Mouse (Mus musculus) ES-E14 (cell line): ENCODE measurements around the gene Efna1. TPM values are rescaled to one million over a fixed set of nuclear protein-coding genes. Genes with fewer than 3 reads are reported as not detected.
A peak's percentile ranks its signal among the peaks of the same experiment; 100 is the strongest.

Source experiments
- DNase-seq: peaks from one replicate; pipeline ENCODE4 v3.0.0-alpha.2; 2013; ENCODE audit warnings: low read depth, low spot score
- H3K27ac ChIP-seq: 2 replicates; pipeline ENCODE4 v1.5.1; 2012; ENCODE audit warnings: low read depth, mild to moderate bottlenecking, low read length, moderate library complexity, mixed read lengths; ENCODE audit not compliant: poor library complexity, insufficient read depth, severe bottlenecking
- H3K36me3 ChIP-seq: 2 replicates; pipeline ENCODE4 v1.6.1; 2012; ENCODE audit warnings: mild to moderate bottlenecking, low read length, moderate library complexity, mixed read lengths; ENCODE audit not compliant: control insufficient read depth, poor library complexity, insufficient read depth, severe bottlenecking
- H3K4me1 ChIP-seq, 2 experiments: fragments of 150-350 bp in 1 of 2; sonication (generic) in 1 of 2; 2 replicates each; pipeline ENCODE4 v1.6.1; 2012; ENCODE audit warnings: low read length in 2 of 2, mild to moderate bottlenecking in 1 of 2, mixed read lengths in 1 of 2; ENCODE audit not compliant: control insufficient read depth in 2 of 2, insufficient read depth in 2 of 2, poor library complexity in 1 of 2
- H3K4me3 ChIP-seq, 2 experiments: fragments of 150-350 bp in 1 of 2; sonication (generic) in 1 of 2; 2 replicates each; pipeline ENCODE4 v1.5.1; 2012; ENCODE audit warnings: low read length in 2 of 2, low read depth in 1 of 2, mild to moderate bottlenecking in 1 of 2, mixed read lengths in 1 of 2; ENCODE audit not compliant: insufficient read depth in 1 of 2, poor library complexity in 1 of 2, severe bottlenecking in 1 of 2
- H3K9ac ChIP-seq: 2 replicates; pipeline ENCODE4 v1.6.1; 2012; ENCODE audit warnings: low read depth, mild to moderate bottlenecking, low read length, mixed read lengths; ENCODE audit not compliant: poor library complexity, insufficient read depth, severe bottlenecking
- H3K9me3 ChIP-seq: fragments of 150-350 bp; sonication (generic); 2 replicates; pipeline ENCODE4 v1.6.1; 2012; ENCODE audit warnings: low read depth, mild to moderate bottlenecking, low read length; ENCODE audit not compliant: control insufficient read depth, insufficient read depth
- CHD2 ChIP-seq: IDR thresholded peaks from 2 replicates; pipeline ENCODE4 v1.6.1; 2014; ENCODE audit warnings: mild to moderate bottlenecking, low read depth, low read length, inconsistent platforms
- HCFC1 ChIP-seq: IDR thresholded peaks from 2 replicates; pipeline ENCODE4 v1.6.1; 2012; ENCODE audit warnings: low read length, inconsistent platforms, borderline replicate concordance; ENCODE audit not compliant: insufficient read depth
- MAFK ChIP-seq: IDR thresholded peaks from 2 replicates; pipeline ENCODE4 v1.6.1; 2014; ENCODE audit warnings: mild to moderate bottlenecking, low read depth, low read length, inconsistent platforms; ENCODE audit not compliant: insufficient read depth
- ZC3H11A ChIP-seq: IDR thresholded peaks from 2 replicates; pipeline ENCODE4 v1.6.1; 2012; ENCODE audit warnings: low read depth, mild to moderate bottlenecking, inconsistent platforms, low read length, borderline replicate concordance
- ZNF384 ChIP-seq: IDR thresholded peaks from 2 replicates; pipeline ENCODE4 v1.6.1; 2012; ENCODE audit warnings: low read depth, low read length, inconsistent platforms
- in situ Hi-C, 2 experiments: fragments of 600-800 bp; cut with MboI; formaldehyde crosslinking; loops; one replicate each; pipeline ENCODE4 v1.15.1; 2025; ENCODE audit warnings: low sequenced_read_pairs in 2 of 2, inconsistent platforms in 1 of 2; ENCODE audit not compliant: unreplicated experiment in 2 of 2
- total RNA-seq: library from RNA; depleted of rRNA; stranded (reverse); fragments of 300-350 nt; gene quantifications from 2 replicates; pipeline ENCODE4 v1.2.3, GENCODE M21; 2012

Efna1 gene
- total RNA-seq, 1 experiment, result 2.1 TPM

GRCm38 (mm10) chr3:89270051-89270755 lies 10.7 kb downstream of the Efna1 start, which contains the start of gene Slc50a1:
Slc50a1 (minus strand) TSS chr3:89270570.
- Histone ChIP-seq H3K36me3 (peaks cover 2% of the 10 kb centered on the region; the same call in 1 of the 2 replicates), H3K4me1 (peaks cover 5 to 16% of the 10 kb centered on the region in 2 experiments; a peak in 3 of 4 replicates), H3K27ac (no peak within 1 kb of the TSS), H3K4me3 (peak within 1 kb of the TSS; percentile 60 to 62), H3K9ac (peak within 1 kb of the TSS; percentile 67), H3K9me3 (no peaks in the 10 kb centered on the region)
- in situ Hi-C loops, result no loop called here
- no peak for TF ChIP-seq ZNF384
- DNase-seq, result no peak

- no peak for TF ChIP-seq ZNF384
- no peak for TF ChIP-seq HCFC1
- no peak for TF ChIP-seq MAFK
- no peak for TF ChIP-seq CHD2
- TF ChIP-seq ZC3H11A, result no peak
- Histone ChIP-seq H3K9ac (peak overlapping the region; percentile 19; the same call in 1 of the 2 replicates), H3K4me3 (peak overlapping the region; percentile 22 to 50; a peak in 2 of 4 replicates), H3K36me3 (no peaks in the 10 kb centered on the region), H3K9me3 (no peaks in the 10 kb centered on the region), H3K4me1 (peaks cover 5 to 16% of the 10 kb centered on the region in 2 experiments; a peak in 3 of 4 replicates), H3K27ac (no peak overlapping the region)
- DNase-seq, result no peak
- in situ Hi-C loops, result no loop called here
These were observed 12.0 kb downstream of the Efna1 start for GRCm38 (mm10) chr3:89268916-89269315.

GRCm38 (mm10) chr3:89266439-89266893 lies 14.5 kb downstream of the Efna1 start:
- in situ Hi-C loops, result no loop called here

GRCm38 (mm10) chr3:89262417-89262816 lies 18.5 kb downstream of the Efna1 start:
- 0 out of 2 replicates have a peak overlapping the region, but pooled peaks have one; percentile 41 for H3K9ac ChIP-seq
- in situ Hi-C loops, result no loop called here
- H3K36me3 ChIP-seq, result no peaks in the 10 kb centered on the region
- H3K9me3 ChIP-seq, result no peaks in the 10 kb centered on the region
- no peak for TF ChIP-seq ZC3H11A
- TF ChIP-seq CHD2, result no peak
- no peak for TF ChIP-seq MAFK
- TF ChIP-seq ZNF384, result no peak
- peaks cover 0 to 8% of the 10 kb centered on the region in 2 experiments; a peak in 1 of 4 replicates for H3K4me1 ChIP-seq
- DNase-seq, result no peak
- H3K27ac ChIP-seq, result no peak overlapping the region
- no peak overlapping the region for H3K4me3 ChIP-seq

More at GRCm38 (mm10) chr3:89266439-89266893, 14.5 kb downstream of the Efna1 start:
- H3K4me1 ChIP-seq, result peaks cover 3 to 17% of the 10 kb centered on the region in 2 experiments; a peak in 1 of 4 replicates
- peak overlapping the region; percentile 87 for H3K9ac ChIP-seq
- no peaks in the 10 kb centered on the region for H3K36me3 ChIP-seq
- H3K4me3 ChIP-seq, result peak overlapping the region; percentile 77 to 88
- no peak for TF ChIP-seq ZC3H11A
- 0 out of 2 replicates have a peak, but pooled peaks have one; percentile 3 for TF ChIP-seq MAFK
- TF ChIP-seq HCFC1, result peak; percentile 96
- peak; percentile 66 for DNase-seq
- no peak overlapping the region for H3K27ac ChIP-seq
- H3K9me3 ChIP-seq, result no peaks in the 10 kb centered on the region

GRCm38 (mm10) chr3:89260211-89260610 lies 20.7 kb downstream of the Efna1 start:
- TF ChIP-seq ZC3H11A (no peak), HCFC1 (no peak), CHD2 (no peak), MAFK (no peak), ZNF384 (no peak)
- Histone ChIP-seq H3K9ac (no peak overlapping the region), H3K4me1 (peaks cover 0 to 8% of the 10 kb centered on the region in 2 experiments; a peak in 1 of 4 replicates), H3K27ac (no peak overlapping the region), H3K9me3 (no peaks in the 10 kb centered on the region), H3K36me3 (no peaks in the 10 kb centered on the region), H3K4me3 (no peak overlapping the region)
- in situ Hi-C loops, result no loop called here
- DNase-seq, result no peak
